Mouse (Mus musculus) olfactory bulb, adult 2 months (tissue): ENCODE results near the gene Zfp354c.

ENCODE experiments used
- CTCF ChIP-seq: fragments of 200-500 bp; IDR thresholded peaks from 2 replicates; pipeline ENCODE4 v1.5.1; 2012; ENCODE audit warnings: low read depth, mild to moderate bottlenecking, low read length, moderate library complexity; ENCODE audit not compliant: insufficient read depth
- POLR2A ChIP-seq: fragments of 200-500 bp; IDR thresholded peaks from 2 replicates; pipeline ENCODE4 v1.6.1; 2012; ENCODE audit warnings: mild to moderate bottlenecking, low read depth, low read length, moderate library complexity; ENCODE audit not compliant: insufficient read depth

DNA sequence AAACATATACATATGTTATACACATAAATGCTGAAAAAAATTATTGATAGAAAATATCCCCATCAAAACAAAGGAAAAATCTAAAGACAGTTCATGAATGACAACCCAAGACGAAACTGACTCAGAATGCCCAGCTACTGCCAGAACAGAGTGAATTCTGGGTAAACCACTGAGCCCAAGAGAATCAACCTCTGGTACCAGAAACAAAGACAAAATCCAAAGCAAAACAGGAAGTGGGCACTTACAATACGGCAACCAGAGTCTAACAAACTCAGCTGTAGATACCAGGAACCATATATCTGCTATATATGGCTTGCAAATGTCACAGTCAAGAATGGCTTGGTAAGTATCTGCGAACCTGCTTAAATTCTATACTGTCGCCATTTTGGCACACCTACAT is 8.2 kb upstream of the Zfp354c start:
- TF ChIP-seq POLR2A (no peak), CTCF (no peak)
